Mouse (Mus musculus) urinary bladder, adult 2 months (tissue): ENCODE results near the gene Gm826. TPM values are rescaled to one million over a fixed set of nuclear protein-coding genes. Genes with fewer than 3 reads are reported as not detected.

Source experiments
- DNase-seq: peaks from one replicate; pipeline ENCODE4 v3.0.0; 2022; ENCODE audit warnings: low spot score
- polyA plus RNA-seq: library from polyadenylated mRNA; depleted of rRNA; stranded (reverse); fragments of >200 nt; gene quantifications from 2 replicates; pipeline ENCODE4 v1.2.3, GENCODE M21; 2012; rRNA removed

Gm826 gene
- 1.0 and 1.6 TPM in 2 replicates for polyA plus RNA-seq

DNA sequence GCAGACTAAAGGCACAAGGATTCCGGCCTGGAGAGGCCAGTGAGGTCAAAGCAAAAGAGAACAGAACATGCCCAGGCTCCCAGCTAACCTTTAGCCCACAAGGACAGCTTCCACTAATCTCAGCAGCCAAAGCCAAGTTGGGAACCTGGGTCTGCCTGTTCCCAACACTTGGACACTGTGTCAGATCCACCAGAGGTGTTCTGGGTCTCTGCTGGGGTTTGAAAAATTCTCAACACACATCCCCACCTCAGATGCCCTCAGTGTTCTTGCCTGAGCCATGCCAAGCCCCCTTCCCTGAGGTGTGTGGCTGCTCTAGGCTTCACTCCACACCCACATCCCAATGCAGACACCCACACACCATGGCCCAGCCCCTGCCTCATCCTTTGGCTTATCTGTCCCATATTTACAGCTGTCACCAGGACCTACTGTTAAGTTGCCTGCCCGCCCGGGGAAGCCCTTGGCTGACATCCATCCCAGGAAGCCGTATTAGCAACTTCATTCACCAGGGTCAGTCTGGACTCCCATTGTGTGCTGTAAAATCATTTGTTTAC is at the start of gene Gm826:
Gene Gm826 (minus strand): TSS at position 52 of the 551 bp plus-strand sequence.
- DNase-seq = no peak

DNA sequence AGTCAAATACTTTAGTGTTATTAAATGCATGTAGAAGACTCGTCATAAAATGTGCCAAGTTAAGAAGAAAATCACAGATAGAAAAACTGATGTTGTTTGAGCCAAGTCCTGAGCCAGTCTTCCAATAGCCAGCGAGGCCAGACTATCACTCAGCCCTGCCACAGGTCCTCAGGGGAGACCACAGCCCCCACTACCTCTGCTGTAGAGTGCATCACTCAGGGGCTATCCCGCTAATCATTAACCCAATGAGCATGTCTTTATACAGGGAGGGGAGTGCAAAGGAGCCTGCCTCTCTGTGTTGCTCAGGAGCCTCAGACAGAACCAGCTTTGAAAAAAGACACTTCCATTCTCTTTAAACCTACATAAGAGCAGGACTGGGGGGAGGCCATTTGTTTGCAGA is 49.5 kb upstream of the Gm826 start:
- no peak for DNase-seq

DNA sequence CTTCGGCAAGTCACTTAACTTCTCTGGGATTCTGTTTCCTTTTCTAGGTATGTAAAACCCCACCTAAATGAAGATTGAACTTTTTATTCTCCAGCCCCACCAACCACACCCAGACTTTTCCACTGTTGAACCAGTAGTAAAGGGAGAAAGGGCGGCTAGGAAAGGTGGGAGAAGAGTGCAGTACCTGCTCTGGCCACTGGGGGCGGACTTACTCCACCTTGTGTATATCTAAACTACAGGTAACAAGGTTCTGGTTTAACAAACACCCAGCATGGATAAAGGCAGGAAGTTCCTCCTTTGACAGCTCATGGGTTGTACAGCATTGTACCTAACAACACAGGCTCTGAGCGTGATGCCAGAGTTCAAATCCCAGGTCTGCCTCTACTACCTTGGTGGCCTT is 44.3 kb upstream of the Gm826 start:
- DNase-seq = no peak

DNA sequence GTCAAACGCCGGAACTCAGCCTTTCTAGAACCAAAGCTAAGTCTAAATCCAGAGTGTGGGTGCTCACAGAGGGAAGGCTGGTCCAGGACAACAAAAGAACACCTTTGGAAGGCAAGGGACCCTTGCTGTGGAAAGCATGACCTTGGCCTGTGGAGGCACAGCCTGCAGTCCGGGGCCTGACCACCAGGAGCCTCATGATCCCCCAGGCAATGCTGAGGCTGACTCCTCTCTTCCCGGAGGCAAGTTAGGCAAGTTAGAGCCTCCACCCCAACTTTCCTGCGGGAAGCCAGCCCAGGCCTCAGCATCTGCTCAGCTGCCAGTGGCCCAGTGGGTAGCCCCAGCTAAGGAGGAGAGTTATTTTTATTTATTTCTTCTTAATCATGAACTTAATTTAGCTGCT is 42.3 kb upstream of the Gm826 start:
- no peak for DNase-seq

DNA sequence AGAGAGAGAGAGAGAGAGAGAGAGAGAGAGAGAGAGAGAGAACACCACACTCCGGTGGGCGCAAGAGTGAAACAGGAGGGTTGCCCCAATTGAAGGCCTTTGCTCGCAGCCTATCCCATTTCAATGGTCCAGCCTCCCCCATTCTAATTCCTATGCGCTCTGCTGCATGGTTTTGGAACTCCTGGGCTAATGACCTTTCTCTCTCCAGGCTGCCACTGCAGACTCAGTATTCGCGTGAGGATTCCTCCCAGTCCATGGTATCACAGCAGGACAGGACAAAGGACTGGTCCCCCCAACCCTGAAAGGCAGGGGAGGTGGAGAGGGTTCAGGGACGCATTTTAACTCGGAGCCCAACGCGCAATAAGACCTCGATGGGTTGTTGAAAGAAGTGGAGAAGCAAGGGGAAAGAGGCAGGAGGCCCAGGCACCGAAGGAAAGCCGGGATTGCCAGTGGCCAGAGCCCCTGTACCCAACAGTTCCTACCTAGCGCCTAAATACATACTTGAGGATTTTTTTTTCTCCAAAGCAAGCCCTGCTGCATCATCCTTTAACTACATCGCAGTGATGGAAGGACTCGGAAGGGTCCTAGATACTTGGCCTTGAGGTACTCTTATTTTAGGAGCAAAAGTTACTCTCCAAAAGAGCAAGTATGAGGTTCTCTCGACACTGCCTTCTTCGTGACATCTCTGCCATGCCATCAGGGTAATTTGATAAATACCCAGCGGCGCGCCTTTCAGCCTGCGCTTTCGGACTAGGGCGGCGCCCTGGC is 35.9 kb upstream of the Gm826 start:
- no peak for DNase-seq

DNA sequence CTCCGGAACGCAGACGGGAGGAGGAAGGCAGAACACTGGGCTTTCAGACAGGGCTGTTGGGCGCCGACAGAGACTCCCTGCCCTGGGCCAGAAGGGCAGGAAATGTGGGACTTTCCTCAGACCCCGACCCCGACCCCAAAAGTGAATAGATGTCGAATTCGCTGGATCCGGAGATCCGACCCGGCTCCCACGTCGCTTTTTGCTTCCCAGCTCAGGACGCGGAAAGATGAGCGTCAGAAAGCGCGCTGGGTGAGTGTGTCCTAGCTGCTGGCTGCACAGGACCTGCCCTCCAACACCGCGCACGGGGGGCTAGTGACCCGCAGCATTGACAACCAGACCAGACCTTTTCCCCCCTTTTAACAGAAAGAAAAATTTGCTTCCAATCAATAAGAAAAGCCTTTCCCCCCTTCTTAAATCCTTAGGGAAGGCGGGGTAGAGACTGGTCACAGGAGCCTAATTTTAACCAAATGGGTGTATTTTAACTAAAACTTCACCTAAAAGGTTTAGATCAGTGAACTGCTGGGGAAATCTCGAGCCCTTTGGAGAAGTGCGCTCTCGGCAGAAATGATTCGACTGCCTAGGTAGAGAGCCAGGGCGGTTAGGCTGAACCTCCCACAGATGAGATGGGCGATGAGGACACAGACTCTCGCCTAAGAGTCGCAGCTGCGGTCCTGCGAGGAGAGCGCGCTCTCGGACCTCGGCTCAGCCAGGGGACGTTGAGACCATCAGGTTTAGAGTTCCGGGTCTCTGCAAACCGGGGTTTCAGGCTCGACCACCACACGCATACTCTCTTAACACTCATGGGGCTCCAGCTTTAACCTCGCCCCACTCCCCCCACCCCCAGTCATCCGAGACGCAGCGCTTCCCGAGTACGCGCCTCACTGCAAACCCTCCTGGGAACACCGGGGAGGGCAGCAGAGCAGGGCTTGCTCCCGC is 34.7 kb upstream of the Gm826 start:
- DNase-seq = no peak

DNA sequence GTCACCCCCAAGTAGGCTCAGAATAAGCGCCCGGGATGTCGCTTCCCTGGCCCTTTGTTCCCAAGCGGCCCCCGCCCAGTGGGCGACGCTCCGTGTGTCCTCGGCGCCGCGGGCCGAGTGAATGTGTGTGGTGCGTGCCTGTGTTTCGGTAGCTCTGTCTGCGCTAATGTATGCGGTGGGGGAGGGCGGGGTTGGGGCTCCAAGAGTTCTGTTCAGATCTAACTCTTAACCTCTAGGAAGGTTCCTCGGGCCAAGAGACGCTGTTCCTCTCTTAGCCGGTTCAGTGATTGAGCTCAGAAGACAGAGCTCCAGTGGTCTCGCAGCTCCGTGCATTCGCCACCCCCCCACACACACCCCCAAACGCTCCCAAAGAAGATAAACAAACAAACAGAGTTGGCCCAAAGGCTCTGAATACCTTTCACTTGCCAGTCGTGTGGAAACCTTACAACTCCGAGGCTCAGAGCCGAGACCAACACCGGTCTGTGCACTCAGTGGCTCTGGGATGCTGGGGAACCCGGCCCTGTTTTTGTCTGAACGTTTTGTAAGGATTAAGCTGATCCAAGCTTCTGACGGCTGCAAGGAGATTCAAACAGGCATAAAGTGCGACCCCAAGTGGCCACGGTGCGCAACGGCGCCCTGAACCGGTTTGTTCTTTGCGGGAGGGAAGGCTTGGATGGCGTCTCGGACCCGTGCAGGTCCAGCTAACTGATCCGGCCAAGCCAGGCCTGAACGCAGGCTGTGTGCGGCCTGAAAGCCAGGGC is 33.7 kb upstream of the Gm826 start:
- peak; percentile 76 for DNase-seq

DNA sequence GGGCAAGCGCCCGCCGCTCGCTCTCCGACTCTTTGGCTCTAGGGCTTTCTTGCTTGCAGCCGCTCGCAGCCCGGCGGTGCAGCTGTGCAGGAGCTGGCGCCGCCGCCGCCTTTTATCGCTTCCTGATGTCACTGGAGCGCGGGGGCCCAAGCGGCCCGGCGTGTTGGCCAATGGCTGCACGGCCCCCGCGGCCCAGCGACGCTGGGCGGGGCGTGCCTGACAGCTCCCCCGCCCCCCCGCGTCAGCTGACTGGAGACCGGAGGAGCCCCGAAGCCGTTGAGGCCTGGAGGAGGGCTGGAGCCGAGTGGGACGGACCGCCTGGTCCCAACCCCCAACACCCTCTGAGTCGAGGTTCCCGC is 33.0 kb upstream of the Gm826 start, which contains the start of gene Mafb:
Gene Mafb (minus strand): TSS at position 86 of the 359 bp plus-strand sequence.
- DNase-seq = peak; percentile 94

DNA sequence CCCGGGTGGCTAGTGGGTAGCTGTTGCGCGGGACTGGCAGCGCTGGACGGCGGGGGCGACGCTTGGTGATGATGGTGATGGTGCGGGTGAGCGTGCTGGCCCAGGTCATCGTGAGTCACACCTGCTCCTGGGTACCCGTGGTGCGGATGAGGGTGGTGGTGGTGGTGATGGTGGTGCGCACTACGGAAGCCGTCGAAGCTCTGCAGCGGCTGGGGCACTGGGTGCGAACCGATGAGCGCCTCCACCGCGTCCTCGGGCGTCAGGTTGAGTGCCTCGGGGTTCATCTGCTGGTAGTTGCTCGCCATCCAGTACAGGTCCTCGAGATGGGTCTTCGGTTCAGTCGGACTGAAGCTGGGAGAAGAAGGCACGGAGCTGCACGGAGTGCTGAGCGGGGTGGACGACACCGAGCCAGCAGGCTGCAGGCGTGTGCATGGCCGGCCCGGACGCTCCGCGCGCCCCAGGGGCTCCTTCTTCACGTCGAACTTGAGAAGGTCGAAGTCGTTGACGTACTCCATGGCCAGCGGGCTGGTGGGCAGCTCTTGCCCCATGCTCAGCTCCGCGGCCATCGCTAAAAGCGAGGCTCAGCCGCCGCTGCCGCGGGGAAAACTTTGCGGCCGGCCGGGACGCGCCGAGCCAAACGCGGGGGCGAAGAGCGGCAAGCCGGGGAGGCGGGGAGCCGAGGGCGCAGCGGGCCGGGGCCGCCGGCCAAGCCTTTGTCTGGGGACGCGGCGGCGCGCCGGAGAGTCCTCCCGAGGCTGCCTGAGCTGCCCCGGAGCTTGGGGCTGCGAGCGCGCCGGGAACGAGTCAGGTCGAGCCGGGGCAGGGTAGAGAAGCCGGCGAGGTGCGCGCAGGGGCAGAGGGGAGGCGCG is 32.4 kb upstream of the Gm826 start:
- DNase-seq = no peak

DNA sequence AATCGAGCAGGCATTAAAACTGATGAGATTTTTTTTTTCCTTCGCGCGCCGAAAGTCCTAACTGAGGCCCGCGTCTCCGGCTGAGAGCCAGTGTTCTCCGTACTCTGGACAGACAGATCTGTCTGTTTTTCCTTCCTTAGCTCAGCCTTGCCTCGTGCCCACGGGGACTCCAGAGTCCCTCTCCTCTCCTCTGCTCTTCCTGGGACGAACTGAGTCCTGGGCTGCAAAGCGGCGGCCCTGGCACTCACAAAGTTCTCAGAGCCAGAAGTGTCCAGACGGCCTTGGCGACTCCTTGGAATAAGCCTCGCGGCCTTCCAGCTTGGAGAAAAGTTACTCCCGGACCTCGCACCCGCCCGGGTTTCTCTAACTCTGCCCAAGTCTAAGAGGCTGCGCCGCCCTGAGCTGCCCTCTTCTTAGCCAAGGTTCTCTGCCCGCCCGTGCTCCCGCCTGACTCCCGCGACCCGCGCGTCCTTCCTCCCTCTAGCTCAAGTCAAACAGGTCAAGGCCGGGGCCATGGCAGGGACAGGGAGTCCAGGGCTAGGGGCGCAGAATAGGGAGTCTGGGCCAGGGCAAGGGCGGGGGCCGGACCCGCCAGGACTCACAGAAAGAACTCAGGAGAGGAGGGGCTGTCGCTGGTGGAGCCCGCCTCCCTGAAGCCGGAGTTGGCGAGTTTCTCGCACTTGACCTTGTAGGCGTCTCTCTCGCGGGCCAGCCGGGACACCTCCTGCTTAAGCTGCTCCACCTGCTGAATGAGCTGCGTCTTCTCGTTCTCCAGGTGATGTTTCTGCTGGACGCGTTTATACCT is 31.3 kb upstream of the Gm826 start:
- peak; percentile 56 for DNase-seq

DNA sequence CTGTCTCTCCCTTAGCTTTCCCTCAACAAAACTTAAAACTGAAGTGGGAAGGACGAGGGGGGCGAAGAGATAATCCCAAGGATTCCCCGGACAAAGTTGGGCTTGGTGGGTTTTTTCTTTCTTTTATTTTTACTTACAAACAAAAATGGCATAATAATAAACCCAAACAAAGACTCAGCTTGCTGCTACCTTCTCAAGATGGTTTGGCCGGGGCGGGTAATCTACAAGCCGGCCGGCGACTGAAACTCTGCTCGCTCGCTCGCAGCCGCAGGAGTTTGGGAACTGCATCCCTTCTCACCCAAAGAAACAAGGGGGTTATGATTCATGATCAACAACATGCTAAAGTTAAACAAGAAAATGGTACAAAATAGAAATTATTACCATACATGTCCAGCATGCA is 30.7 kb upstream of the Gm826 start:
- DNase-seq = no peak

DNA sequence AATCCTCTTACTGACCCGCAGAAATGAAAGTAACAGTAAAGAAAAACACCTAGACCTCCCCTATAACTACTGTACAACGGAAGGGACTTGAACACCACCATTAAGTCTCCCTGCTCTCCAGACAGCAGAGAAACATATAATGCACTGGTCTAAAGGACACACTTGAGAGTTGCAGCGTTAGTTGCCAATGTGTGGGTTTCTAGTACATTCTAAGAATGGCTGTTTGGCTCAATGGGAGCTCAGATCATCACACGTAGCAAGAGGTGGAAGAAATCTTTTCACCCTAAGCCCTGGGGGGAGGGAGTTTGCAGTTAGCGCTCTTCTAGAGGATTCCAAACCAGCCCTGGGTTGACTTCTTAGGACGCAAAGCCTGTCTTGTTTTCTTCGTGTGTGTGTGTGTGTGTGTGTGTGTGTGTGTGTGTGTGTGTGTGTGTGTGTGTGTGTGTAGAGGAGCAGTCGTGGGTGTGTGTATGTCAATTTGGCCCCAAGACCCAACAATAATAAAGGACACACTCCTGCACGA is 30.2 kb upstream of the Gm826 start:
- DNase-seq = no peak

DNA sequence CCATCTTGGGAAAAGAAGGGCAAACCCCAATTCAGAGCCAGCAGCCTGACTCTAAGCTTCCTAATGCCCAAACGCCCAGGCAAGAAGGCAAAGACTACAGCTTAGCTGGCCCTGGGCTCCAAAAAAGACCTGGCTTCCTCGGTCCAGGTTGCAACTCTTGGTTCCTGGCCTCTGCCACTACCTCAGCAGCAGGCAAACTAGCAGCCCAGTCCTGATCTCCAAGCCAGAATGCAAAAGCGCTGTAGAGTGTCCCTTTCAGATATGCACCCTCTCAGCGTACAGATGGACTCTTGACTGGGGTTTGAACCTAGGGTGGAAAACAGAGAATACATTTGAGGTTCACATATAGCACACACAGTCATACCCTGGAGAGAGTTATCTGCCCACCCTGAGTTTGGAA is 29.2 kb upstream of the Gm826 start:
- no peak for DNase-seq

DNA sequence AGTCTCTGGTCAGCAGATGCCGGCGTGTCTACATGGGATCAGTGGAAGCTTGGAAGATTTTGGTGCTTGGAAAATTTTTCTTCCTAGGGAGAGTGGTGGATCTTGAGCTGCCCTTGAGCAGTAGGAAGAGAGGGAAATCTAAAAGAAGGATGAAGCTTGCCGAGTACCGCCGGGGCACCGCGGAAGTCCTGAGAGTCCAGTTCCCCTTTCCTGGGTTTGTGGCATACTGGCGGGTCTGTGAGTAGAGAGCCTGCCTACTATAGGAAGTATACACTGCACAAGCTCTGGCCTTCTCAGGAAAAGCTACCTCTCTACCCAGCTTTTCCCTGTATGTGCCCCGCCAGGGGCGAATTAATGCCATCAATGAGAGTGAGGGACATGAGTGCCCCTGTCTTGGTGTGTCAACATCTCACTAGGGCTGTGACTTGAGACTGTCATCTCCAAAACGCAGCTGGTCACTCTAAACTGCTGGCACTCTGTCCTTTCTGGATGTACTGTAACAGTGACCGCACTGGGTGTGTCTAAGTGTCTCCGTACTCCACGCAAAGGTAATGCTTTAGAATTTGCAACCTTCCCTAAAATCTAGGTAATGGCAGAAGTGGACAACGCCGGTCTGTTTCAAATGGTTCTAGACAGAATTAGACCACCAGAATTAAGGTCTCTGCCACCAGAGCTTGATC is 27.6 kb upstream of the Gm826 start:
- no peak for DNase-seq

DNA sequence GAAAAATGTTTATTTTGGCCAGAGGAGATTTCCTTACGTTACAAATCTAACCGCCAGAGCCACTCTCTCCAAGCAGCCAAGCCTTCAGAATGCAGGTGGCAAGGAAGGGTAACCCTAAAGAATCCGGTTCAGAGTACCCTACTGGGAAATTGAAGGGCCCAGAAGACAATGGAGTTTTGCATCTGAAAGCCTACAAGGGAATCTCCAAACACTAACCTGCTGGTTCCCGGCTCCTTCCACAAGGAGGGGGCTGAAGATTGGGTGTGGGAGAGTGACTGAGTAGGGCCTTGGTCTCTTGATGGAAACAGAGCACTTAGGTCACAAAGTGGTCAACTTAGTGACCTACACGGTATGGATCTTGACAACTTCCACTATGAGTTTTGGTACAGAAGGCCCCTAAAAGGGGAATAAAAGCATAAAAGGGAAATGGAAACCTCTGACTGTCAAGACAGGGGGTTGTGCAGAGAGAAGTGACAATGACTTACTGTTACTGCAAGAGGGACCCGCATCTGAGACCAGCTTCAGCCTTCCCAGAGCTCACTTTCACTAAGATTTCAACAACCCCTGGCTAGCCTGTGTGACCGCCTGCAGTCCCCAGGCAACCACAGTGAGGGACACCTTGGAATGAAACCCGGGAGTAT is 26.4 kb upstream of the Gm826 start:
- no peak for DNase-seq

DNA sequence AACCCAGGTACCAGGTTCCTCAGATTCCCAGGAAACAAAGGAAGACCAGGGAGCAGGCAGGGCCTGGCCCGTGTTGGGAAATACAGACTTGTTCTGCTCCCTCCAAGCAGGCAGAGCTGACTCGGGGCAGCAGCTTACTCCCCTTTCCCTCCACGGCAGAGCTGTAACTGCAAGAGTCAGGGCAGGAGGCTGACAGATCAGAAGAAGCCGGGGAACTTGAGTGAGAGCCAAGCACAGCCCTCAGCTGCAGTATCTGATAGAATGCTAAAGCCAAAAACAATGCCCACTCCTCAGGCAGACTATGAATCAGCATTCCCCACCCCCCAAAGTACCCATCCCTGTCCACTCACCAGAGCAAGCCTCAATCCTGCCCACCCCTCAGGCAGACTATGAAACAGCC is 24.9 kb upstream of the Gm826 start:
- no peak for DNase-seq

DNA sequence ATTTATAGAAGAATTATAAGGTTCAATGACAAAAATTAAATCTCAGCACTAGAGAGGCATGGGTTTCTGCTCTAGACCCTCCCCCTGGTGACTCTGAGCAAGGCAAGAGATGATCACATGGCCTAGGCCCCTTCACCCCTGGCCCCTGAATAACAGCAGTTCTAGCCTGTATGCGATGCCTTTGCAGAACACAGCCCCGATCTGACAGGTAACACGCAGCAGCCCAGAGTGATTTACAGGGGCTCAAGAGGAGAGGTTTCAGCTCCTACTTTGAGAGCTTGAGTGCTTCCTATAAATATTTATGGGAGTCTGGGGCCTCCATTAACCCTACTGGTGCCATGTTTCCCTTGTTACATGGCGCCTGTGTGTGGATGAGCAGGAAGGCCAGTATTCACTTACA is 23.5 kb upstream of the Gm826 start:
- DNase-seq = no peak

DNA sequence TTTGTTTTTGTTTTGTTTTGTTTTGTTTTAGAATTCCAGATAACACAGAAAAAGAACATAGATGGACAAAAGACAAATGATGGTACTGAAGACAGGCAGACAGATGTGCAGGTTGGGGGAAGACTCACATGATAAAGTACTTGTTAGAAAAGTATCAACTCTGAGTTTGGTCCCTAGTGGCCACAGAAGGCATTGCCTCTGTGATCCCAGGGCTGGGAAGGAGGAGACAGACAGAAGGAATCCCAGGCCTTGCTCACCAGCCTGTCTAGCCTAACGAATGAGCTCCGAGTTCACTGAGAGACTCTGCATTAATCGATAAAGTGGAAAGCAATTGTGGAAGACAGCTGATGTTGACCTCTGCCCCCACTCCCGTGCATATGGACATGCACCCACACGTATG is 22.2 kb upstream of the Gm826 start:
- DNase-seq = no peak

DNA sequence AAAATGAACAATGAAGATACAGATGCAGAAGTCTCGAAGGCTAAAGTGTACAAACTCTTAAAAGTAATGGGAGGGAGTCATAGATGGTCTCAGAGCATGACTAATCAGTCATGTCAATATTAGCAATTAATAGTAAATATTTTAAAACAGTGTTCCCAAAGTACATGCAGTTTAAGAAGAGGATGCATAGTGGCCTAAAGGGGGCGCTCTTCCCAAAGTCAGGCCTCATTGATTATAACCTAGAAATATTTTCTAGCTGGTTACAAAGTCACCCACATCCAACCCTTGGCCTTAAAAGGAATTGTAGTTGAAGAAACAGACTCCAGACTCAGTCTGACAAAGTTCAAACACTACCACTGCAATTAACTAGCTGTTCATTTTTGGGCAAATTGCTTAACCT is 20.4 kb upstream of the Gm826 start:
- DNase-seq = no peak
